Mouse (Mus musculus): ENCODE measurements at regions not wholly inside any gene's neighbourhood (a gene's known extent, or its start where the extent isn't known, plus 50 kb on each side); places are given as distances from the start of the nearest gene placed in this dataset.

- DNase-seq (ENCODE audit: low read depth in 3 of 3, low spot score in 3 of 3) (no peak), ATAC-seq (ENCODE audit: insufficient read depth) (no peak)
- TF ChIP-seq EP300 (IDR thresholded peaks at IDR 0.05; ENCODE audit: low read depth) (no peak), CTCF (IDR thresholded peaks at IDR 0.05; ENCODE audit: low read depth) (no peak)
- Histone ChIP-seq H3K4me2 (ENCODE audit: low read depth) (no peak overlapping the region), H3K4me3 (ENCODE audit: insufficient read depth in 1 of 2, low read depth in 2 of 2, low read length in 2 of 2) (no peak overlapping the region), H3K27ac (no peak overlapping the region), H3K9me3 (ENCODE audit: control insufficient read depth, low read length) (no peaks in the 10 kb centered on the region), H3K9ac (replicated peaks) (no peak overlapping the region), H3K36me3 (replicated peaks; ENCODE audit: control insufficient read depth, insufficient read depth, low read depth) (no peaks in the 10 kb centered on the region), H3K4me1 (replicated peaks; ENCODE audit: control insufficient read depth in 2 of 2, insufficient read depth in 2 of 2, low read length in 1 of 2) (no peaks in the 10 kb centered on the region), H3K27me3 (ENCODE audit: control insufficient read depth, insufficient read depth, low read length) (no peaks in the 10 kb centered on the region)
- whole genome bisulfite sequencing (ENCODE audit: insufficient replicate concordance) = 33% methylated on average over 3 of the region's 3 CpGs
These were observed 218.9 kb upstream of the Ercc4 start for GRCm38 (mm10) chr16:12890545-12890944.

GRCm38 (mm10) chr16:12892658-12893305 lies 216.7 kb upstream of the Ercc4 start:
- WGBS (ENCODE audit: insufficient replicate concordance) = 46% methylated on average over 7 of the region's 7 CpGs
- ATAC-seq (ENCODE audit: insufficient read depth) = no peak

GRCm38 (mm10) chr16:12897267-12897666 lies 212.2 kb upstream of the Ercc4 start:
- Histone ChIP-seq H3K4me2 (ENCODE audit: low read depth) (no peak overlapping the region), H3K9me3 (ENCODE audit: control insufficient read depth, low read length) (no peaks in the 10 kb centered on the region), H3K27ac (no peak overlapping the region), H3K27me3 (ENCODE audit: control insufficient read depth, insufficient read depth, low read length) (no peaks in the 10 kb centered on the region), H3K9ac (replicated peaks) (no peak overlapping the region), H3K4me1 (replicated peaks; ENCODE audit: control insufficient read depth in 2 of 2, insufficient read depth in 2 of 2, low read length in 1 of 2) (no peaks in the 10 kb centered on the region), H3K4me3 (ENCODE audit: insufficient read depth in 1 of 2, low read depth in 2 of 2, low read length in 2 of 2) (no peak overlapping the region), H3K36me3 (replicated peaks; ENCODE audit: control insufficient read depth, insufficient read depth, low read depth) (no peaks in the 10 kb centered on the region)
- DNase-seq (ENCODE audit: low read depth in 3 of 3, low spot score in 3 of 3) (no peak), ATAC-seq (ENCODE audit: insufficient read depth) (no peak)
- TF ChIP-seq EP300 (IDR thresholded peaks at IDR 0.05; ENCODE audit: low read depth) = no peak
- WGBS (ENCODE audit: insufficient replicate concordance) = 47% methylated on average over 1 of the region's 1 CpGs

More at GRCm38 (mm10) chr16:12892658-12893305, 216.7 kb upstream of the Ercc4 start:
- Histone ChIP-seq H3K4me2 (ENCODE audit: low read depth) (no peak overlapping the region), H3K9me3 (ENCODE audit: control insufficient read depth, low read length) (no peaks in the 10 kb centered on the region), H3K4me1 (replicated peaks; ENCODE audit: control insufficient read depth in 2 of 2, insufficient read depth in 2 of 2, low read length in 1 of 2) (no peaks in the 10 kb centered on the region), H3K9ac (replicated peaks) (no peak overlapping the region), H3K36me3 (replicated peaks; ENCODE audit: control insufficient read depth, insufficient read depth, low read depth) (no peaks in the 10 kb centered on the region), H3K4me3 (ENCODE audit: insufficient read depth in 1 of 2, low read depth in 2 of 2, low read length in 2 of 2) (no peak overlapping the region), H3K27me3 (ENCODE audit: control insufficient read depth, insufficient read depth, low read length) (no peaks in the 10 kb centered on the region), H3K27ac (no peak overlapping the region)
- DNase-seq (ENCODE audit: low read depth in 3 of 3, low spot score in 3 of 3) = no peak
- TF ChIP-seq CTCF (IDR thresholded peaks at IDR 0.05; ENCODE audit: low read depth) (no peak), EP300 (IDR thresholded peaks at IDR 0.05; ENCODE audit: low read depth) (no peak)

- Histone ChIP-seq H3K27ac (no peak overlapping the region), H3K4me3 (ENCODE audit: insufficient read depth in 1 of 2, low read depth in 2 of 2, low read length in 2 of 2) (no peak overlapping the region), H3K9ac (replicated peaks) (no peak overlapping the region), H3K9me3 (ENCODE audit: control insufficient read depth, low read length) (no peaks in the 10 kb centered on the region), H3K4me1 (replicated peaks; ENCODE audit: control insufficient read depth in 2 of 2, insufficient read depth in 2 of 2, low read length in 1 of 2) (no peaks in the 10 kb centered on the region), H3K36me3 (replicated peaks; ENCODE audit: control insufficient read depth, insufficient read depth, low read depth) (no peaks in the 10 kb centered on the region), H3K27me3 (ENCODE audit: control insufficient read depth, insufficient read depth, low read length) (no peaks in the 10 kb centered on the region), H3K4me2 (ENCODE audit: low read depth) (no peak overlapping the region)
- TF ChIP-seq EP300 (IDR thresholded peaks at IDR 0.05; ENCODE audit: low read depth) = no peak
- TF ChIP-seq CTCF (IDR thresholded peaks at IDR 0.05; ENCODE audit: low read depth) = no peak
- ATAC-seq (ENCODE audit: insufficient read depth) (no peak), DNase-seq (ENCODE audit: low read depth in 3 of 3, low spot score in 3 of 3) (no peak)
- WGBS (ENCODE audit: insufficient replicate concordance) = 65% methylated on average over 8 of the region's 8 CpGs
These were observed 208.8 kb upstream of the Ercc4 start for GRCm38 (mm10) chr16:12900670-12901069.

- DNase-seq (ENCODE audit: low read depth in 3 of 3, low spot score in 3 of 3) = no peak
- H3K27me3 ChIP-seq (ENCODE audit: control insufficient read depth, insufficient read depth, low read length) = no peaks in the 10 kb centered on the region
- no peak for ATAC-seq (ENCODE audit: insufficient read depth)
- TF ChIP-seq CTCF (IDR thresholded peaks at IDR 0.05; ENCODE audit: low read depth) (no peak), EP300 (IDR thresholded peaks at IDR 0.05; ENCODE audit: low read depth) (no peak)
- H3K4me3 ChIP-seq (ENCODE audit: insufficient read depth in 1 of 2, low read depth in 2 of 2, low read length in 2 of 2) = no peak overlapping the region
- no peaks in the 10 kb centered on the region for H3K36me3 ChIP-seq (replicated peaks; ENCODE audit: control insufficient read depth, insufficient read depth, low read depth)
- no peak overlapping the region for H3K27ac ChIP-seq
- no peaks in the 10 kb centered on the region for H3K9me3 ChIP-seq (ENCODE audit: control insufficient read depth, low read length)
- 60% methylated on average over 9 of the region's 9 CpGs for WGBS (ENCODE audit: insufficient replicate concordance)
- H3K4me1 ChIP-seq (replicated peaks; ENCODE audit: control insufficient read depth in 2 of 2, insufficient read depth in 2 of 2, low read length in 1 of 2) = no peaks in the 10 kb centered on the region
- H3K9ac ChIP-seq (replicated peaks) = no peak overlapping the region
- no peak overlapping the region for H3K4me2 ChIP-seq (ENCODE audit: low read depth)
These were observed 208.1 kb upstream of the Ercc4 start for GRCm38 (mm10) chr16:12901096-12901995.
